Mouse (Mus musculus) cerebellum, adult 2 months (tissue): ENCODE data around the gene Rpap3. TPM values are rescaled to one million over a fixed set of nuclear protein-coding genes. Genes with fewer than 3 reads are reported as not detected.

Experiments
- DNase-seq, 2 experiments: peaks; one replicate each; pipeline ENCODE4 v3.0.0; 2021
- H3K27ac ChIP-seq: fragments of 200-500 bp; 2 replicates; pipeline ENCODE4 v1.5.1; 2012; ENCODE audit warnings: low read length, control low read depth, inconsistent platforms; ENCODE audit not compliant: insufficient read depth
- H3K27me3 ChIP-seq: fragments of 200-500 bp; 2 replicates; pipeline ENCODE4 v1.6.1; 2012; ENCODE audit warnings: inconsistent platforms, mild to moderate bottlenecking, low read length, moderate library complexity; ENCODE audit not compliant: control insufficient read depth, insufficient read depth
- H3K4me1 ChIP-seq: fragments of 200-500 bp; 2 replicates; pipeline ENCODE4 v1.6.1; 2011; ENCODE audit warnings: low read length; ENCODE audit not compliant: control insufficient read depth, insufficient read depth
- H3K4me3 ChIP-seq: fragments of 200-500 bp; replicated peaks from 2 replicates; pipeline ENCODE3; 2011; ENCODE audit warnings: mild to moderate bottlenecking, low read depth, low read length, control low read depth; ENCODE audit not compliant: insufficient read depth
- CTCF ChIP-seq: fragments of 200-500 bp; IDR thresholded peaks from 2 replicates; pipeline ENCODE4 v1.5.1; 2011; ENCODE audit warnings: low read depth, mild to moderate bottlenecking, control low read depth, low read length, moderate library complexity, borderline replicate concordance; ENCODE audit not compliant: insufficient read depth
- POLR2A ChIP-seq: fragments of 200-500 bp; IDR thresholded peaks from 2 replicates; pipeline ENCODE4 v1.6.1; 2011; ENCODE audit warnings: low read length, control low read depth, borderline replicate concordance; ENCODE audit not compliant: insufficient read depth
- WGBS: fragments of 180-500 bp; shearing (Covaris S2); methylation state at CpG from one replicate; pipeline ENCODE4 v1.1.7; 2018; 5-methylcytosine and 5-hydroxymethylcytosine counted together
- polyA plus RNA-seq: library from polyadenylated mRNA; depleted of rRNA; stranded (reverse); fragments of >200 nt; gene quantifications from 2 replicates; pipeline ENCODE4 v1.2.3, GENCODE M21; 2012

The Rpap3 gene
- polyA plus RNA-seq, 1 experiment: 26.0 TPM

DNA sequence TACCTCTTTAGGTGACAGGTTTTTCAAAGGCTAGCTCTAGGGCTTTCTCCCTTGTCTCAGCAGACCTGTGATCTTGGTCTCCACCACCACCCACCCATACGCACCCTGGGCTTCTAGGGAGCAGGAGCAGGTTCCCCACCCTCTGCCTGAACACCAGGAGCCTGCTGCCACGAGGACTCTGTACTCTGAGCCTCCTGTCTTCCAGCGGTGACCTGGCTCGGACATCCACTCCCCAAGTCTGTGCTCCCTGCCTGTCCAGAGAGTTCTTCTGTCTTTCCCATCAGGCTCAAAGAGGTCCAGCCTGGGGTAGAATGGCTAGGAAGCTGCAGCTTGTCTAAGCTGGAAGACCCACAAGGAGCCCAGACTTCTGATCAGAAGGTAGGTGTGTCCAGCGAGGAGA, 37.6 kb upstream of the Rpap3 start:
- no peaks in the 10 kb centered on the region for H3K4me1 ChIP-seq
- no peaks in the 10 kb centered on the region for H3K27me3 ChIP-seq
- TF ChIP-seq CTCF (no peak), POLR2A (no peak)
- no peak overlapping the region for H3K27ac ChIP-seq
- no peak for DNase-seq
- 85% methylated on average over 5 of the region's 5 CpGs for WGBS
- H3K4me3 ChIP-seq: no peak overlapping the region

DNA sequence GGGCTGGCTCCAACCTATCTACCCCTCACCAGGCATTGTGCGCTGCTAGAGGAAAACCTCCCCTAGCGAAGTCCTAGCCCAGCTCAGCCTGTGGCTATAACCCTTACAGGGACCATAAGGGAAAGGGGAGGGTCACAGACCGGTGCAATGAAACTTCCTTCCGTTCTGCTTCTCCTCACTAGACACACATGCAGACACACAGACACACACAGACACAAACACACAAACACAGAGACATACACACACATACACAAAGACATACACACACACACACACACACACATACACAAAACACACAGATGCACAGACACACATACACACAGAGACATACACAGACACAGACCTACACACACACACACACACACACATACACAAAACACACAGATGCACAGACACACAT, 37.0 kb upstream of the Rpap3 start:
- Histone ChIP-seq H3K27me3 (no peaks in the 10 kb centered on the region), H3K4me1 (no peaks in the 10 kb centered on the region), H3K27ac (no peak overlapping the region), H3K4me3 (no peak overlapping the region)
- WGBS: 75% methylated on average over 4 of the region's 4 CpGs
- DNase-seq: no peak
- TF ChIP-seq CTCF: no peak
- no peak for TF ChIP-seq POLR2A

DNA sequence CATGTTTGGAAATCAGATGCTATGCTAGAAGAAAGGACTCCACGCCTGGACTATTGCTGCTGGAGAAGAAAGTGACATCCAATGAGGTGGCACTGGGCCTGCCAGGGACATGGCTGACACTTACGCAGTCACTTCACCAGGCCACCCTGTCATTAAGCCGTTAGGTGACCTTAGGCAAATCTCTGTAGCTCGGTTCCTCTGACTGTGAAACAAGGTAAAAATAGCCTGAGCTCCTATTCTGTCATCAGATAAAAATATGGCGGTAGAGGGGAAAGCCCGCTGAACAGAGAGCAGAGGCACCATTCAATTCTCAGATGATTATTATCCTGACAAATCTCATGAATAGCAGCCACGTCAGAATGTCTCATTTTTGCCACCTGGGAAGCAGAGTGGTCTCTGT, 36.4 kb upstream of the Rpap3 start:
- WGBS: 69% methylated on average over 7 of the region's 7 CpGs
- TF ChIP-seq POLR2A: no peak
- no peak for TF ChIP-seq CTCF
- H3K4me3 ChIP-seq: no peak overlapping the region
- DNase-seq: no peak
- no peaks in the 10 kb centered on the region for H3K27me3 ChIP-seq
- no peak overlapping the region for H3K27ac ChIP-seq
- no peaks in the 10 kb centered on the region for H3K4me1 ChIP-seq

DNA sequence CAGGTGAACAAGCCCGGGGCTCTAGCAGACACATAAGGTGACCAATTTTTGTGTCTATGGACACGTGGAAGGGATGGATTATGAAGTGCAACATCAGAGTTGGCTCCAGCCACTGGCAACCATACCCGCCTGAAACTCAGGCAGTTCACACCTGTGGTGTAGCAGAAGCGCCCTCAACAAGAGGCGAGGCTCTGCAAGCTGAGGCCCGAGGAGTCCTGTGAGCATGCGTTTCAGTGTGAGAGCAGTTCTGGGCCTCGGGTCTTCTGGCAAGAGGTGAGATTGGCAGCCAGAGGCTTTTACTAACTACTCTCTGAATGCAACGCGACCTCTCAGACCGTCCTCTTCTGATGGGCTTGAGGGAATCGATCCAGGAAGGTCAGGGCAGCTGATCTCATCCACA, 36.0 kb upstream of the Rpap3 start:
- H3K4me3 ChIP-seq: no peak overlapping the region
- no peak for TF ChIP-seq CTCF
- no peak for TF ChIP-seq POLR2A
- H3K4me1 ChIP-seq: no peaks in the 10 kb centered on the region
- DNase-seq: no peak
- whole genome bisulfite sequencing: 52% methylated on average over 12 of the region's 12 CpGs
- H3K27me3 ChIP-seq: no peaks in the 10 kb centered on the region
- H3K27ac ChIP-seq: no peak overlapping the region

DNA sequence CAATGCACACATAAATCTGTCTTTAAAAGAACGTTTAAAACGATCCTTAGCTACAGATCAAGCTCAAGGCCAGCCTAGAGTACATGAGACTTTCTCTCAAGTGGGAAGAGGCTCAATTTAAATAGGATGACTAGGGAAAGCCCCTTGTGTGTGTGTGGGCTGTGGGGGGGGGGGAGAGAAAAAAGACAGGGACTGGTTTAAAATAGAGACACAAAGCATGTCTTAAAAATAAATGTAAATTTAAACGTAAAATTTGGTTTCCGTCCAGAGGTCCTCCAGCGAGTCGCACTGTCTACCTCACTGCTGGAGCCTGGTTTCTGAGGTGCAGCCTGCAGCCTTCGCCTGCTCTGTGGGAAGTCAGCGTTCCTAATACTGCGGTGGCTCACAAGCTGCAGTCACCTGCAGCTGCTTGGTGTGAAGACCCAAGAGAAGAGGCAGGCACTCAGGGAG, 34.7 kb upstream of the Rpap3 start:
- DNase-seq: no peak
- Histone ChIP-seq H3K27ac (no peak overlapping the region), H3K4me3 (no peak overlapping the region), H3K4me1 (no peaks in the 10 kb centered on the region), H3K27me3 (no peaks in the 10 kb centered on the region)
- WGBS: 83% methylated on average over 9 of the region's 9 CpGs
- no peak for TF ChIP-seq POLR2A
- TF ChIP-seq CTCF: no peak

DNA sequence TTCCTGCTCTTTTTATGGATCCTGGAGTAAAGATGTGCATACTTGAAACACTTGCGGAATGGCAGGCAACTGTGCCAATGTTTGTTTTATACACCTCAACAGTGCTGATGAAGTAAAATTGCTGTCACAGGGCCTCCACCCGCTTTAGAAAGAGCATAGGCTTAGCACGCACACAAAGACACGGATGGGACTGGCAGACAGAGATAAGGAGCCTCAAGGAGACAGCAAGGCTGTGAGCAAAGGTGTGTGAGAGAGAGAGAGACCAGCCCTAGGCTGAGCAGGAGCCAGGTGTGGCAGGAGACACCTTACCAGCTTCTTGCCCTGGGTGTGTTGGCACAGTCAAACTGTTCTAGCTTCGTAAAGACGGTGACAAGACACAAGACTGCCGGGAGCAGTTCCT, 33.3 kb upstream of the Rpap3 start:
- 92% methylated on average over 7 of the region's 7 CpGs for WGBS
- Histone ChIP-seq H3K27ac (no peak overlapping the region), H3K27me3 (no peaks in the 10 kb centered on the region), H3K4me3 (no peak overlapping the region), H3K4me1 (no peaks in the 10 kb centered on the region)
- DNase-seq: no peak
- TF ChIP-seq CTCF (no peak), POLR2A (no peak)

DNA sequence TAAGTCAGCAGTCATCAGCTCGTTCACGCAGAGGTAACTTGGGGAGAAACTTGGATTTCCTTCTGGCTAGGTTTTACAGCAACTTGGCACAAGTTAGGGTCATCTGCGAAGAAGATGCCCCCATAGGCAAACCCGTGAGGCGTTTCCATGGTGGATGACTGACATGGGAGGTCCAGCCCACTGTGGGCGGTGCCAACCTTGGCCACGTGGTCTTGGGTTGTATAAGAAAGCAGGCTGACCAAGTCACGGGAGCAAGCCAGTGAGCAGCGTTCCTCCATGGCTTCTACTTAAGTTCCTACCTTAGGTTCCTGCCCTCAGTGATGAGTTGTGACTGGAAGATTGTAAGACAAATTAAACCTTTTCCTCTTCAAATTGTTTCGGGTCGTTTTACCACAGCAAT, 26.4 kb upstream of the Rpap3 start:
- no peak for TF ChIP-seq CTCF
- no peaks in the 10 kb centered on the region for H3K27me3 ChIP-seq
- DNase-seq: no peak
- no peak overlapping the region for H3K27ac ChIP-seq
- H3K4me3 ChIP-seq: no peak overlapping the region
- no peaks in the 10 kb centered on the region for H3K4me1 ChIP-seq
- 71% methylated on average over 11 of the region's 11 CpGs for WGBS

DNA sequence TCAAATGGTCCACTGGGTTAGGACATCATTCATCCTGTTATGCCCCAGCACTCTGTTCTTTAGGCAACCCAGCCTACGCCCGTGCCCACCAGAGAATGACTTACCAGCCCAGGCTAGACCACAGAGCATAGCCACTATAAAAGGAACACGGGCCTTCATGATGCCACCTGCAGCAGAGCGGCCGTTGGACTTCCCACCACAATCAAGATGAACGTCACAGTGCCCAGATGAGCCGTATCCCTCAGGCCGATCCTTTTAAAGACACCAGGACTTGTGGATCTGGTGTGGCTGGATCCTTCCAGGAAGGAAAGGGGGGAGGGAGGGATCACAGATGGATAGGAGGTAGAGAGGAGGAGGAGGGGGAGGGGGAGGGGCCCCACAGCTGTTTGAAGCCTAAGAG, 25.5 kb upstream of the Rpap3 start, which contains the start of gene Endou:
Endou (minus strand) TSS at position 229 of the 400 bp plus-strand sequence.
- DNase-seq: no peak
- H3K27ac ChIP-seq: no peak within 1 kb of the TSS

DNA sequence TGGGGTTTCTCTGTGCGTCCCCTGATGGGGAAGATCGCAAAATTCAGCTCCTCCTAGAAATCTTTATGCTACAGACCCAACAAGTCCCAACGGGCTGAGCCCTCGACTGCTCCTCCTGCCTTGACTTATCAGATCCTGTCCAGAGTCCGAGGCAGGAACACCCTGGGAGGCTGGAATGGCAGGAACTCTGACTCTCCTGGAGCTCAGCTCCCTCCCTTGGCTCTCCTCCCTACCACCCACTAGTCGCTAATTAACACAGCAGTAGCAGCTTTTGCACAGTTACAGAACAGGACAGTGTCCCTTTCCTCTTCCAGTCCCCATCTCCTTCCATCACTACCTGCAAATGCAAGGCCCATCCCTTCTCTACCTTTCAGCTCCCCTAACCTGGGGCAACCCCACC, 24.7 kb upstream of the Rpap3 start:
- Histone ChIP-seq H3K27me3 (no peaks in the 10 kb centered on the region), H3K27ac (no peak overlapping the region), H3K4me3 (no peak overlapping the region), H3K4me1 (no peaks in the 10 kb centered on the region)
- no peak for DNase-seq
- 70% methylated on average over 6 of the region's 6 CpGs for WGBS
- TF ChIP-seq CTCF: no peak
- no peak for TF ChIP-seq POLR2A

More for the DNA sequence above, 25.5 kb upstream of the Rpap3 start, which contains the start of gene Endou:
- Histone ChIP-seq H3K4me3 (no peak within 1 kb of the TSS), H3K27me3 (no peaks in the 10 kb centered on the region), H3K4me1 (no peaks in the 10 kb centered on the region)
- 96% methylated on average over 8 of the region's 8 CpGs for WGBS
- TF ChIP-seq POLR2A (no peak), CTCF (no peak)
